ENCODE assay signal across 8 mouse cellular contexts in the genomic region with DNA sequence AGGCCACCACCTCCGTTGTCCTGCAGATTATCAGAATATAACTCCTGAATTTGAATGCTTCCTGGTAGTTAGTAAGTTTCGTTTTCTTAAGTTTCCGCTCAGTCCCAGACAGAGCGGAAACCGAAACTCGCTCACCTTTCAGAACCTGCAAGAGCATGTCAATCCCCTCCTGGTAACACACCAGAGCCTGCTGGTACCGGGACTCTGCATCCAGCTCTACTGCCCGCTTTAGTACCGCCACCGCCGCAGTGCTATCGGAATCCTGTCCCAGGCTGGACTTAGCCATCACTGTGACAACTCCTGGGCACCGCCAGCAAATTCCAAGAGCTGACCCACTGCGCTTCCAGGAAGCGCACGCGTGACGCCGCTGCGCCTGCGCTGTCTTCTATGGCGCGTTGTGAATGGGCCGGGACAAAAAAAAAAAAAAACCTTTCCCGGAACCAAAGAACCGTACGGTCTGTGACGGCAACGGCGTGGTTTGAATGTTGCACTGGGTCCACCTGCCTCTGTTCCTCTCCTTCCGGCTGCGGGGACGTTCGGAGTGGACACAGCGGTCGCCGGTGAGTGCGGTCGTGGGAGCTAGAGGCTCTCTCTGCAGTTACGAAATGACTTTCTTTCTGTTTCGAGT. TPM values are rescaled to one million over a fixed set of nuclear protein-coding genes. Genes with fewer than 3 reads are reported as not detected.
A peak's percentile ranks its signal among the peaks of the same experiment; 100 is the strongest.
DNase-seq lines count a peak whose midpoint lies in the region; ATAC-seq and TF ChIP-seq lines count a peak whose summit lies in the region.

A gene (minus strand): TSS at position 387 of the 628 bp plus-strand sequence.
A gene (plus strand): TSS at position 453 of the 628 bp plus-strand sequence.

- ATAC-seq in forebrain, embryonic 15.5 days (replicated peaks) = peak; percentile 92
- ATAC-seq in neutrophil, adult 5-6 weeks (ENCODE audit: extremely low read depth, insufficient number of reproducible peaks, low FRiP score, poor library complexity, severe bottlenecking) = peak; percentile 91

- peak within 1 kb of the TSS; percentile 89 for H3K9ac ChIP-seq in ES-E14 (ENCODE audit: insufficient read depth, low read depth, low read length, poor library complexity, severe bottlenecking)
- H3K9ac ChIP-seq in forebrain, embryonic 15.5 days (replicated peaks) = peak within 1 kb of the TSS; percentile 71

- in situ Hi-C loops in ES-E14 (cut with MboI; ENCODE audit: low sequenced_read_pairs in 2 of 2, unreplicated experiment in 2 of 2) = no loop called here

- H3K4me1 ChIP-seq in ES-E14 (ENCODE audit: control insufficient read depth in 2 of 2, insufficient read depth in 2 of 2, low read length in 2 of 2, poor library complexity in 1 of 2) = peaks cover 0 to 6% of the 10 kb centered on the region in 2 experiments; a peak in 1 of 4 replicates
- H3K4me1 ChIP-seq in forebrain, embryonic 15.5 days = peaks cover 22% of the 10 kb centered on the region
- peaks cover 9% of the 10 kb centered on the region for H3K4me1 ChIP-seq in lung, adult 2 months (ENCODE audit: control insufficient read depth, insufficient read depth, low read length)

- H3K27ac ChIP-seq in ES-E14 (ENCODE audit: insufficient read depth, low read depth, low read length, poor library complexity, severe bottlenecking) = 0 out of 2 replicates have a peak within 1 kb of the TSS, but pooled peaks have one; percentile 14
- H3K27ac ChIP-seq in forebrain, embryonic 15.5 days (replicated peaks) = peak within 1 kb of the TSS; percentile 67

- peak; percentile 92 for DNase-seq in ES-E14 (ENCODE audit: low read depth, low spot score)
- peak; percentile 90 for DNase-seq in cerebellum, adult 11-12 months
- DNase-seq in heart, postnatal 25 days (ENCODE audit: low spot score) = peak; percentile 76
- DNase-seq in layer of hippocampus, adult 18-20 months (ENCODE audit: low spot score in 2 of 2) = peak; percentile 83 to 93
- DNase-seq in lung, adult 2 months = peak; percentile 88
- DNase-seq in thymus, adult 18-20 months = peak; percentile 68 to 77

- H3K36me3 ChIP-seq in ES-E14 (ENCODE audit: control insufficient read depth, insufficient read depth, low read length, poor library complexity, severe bottlenecking) = peaks cover 4% of the 10 kb centered on the region; the same call in 1 of the 2 replicates
- peaks cover 9% of the 10 kb centered on the region; the same call in 1 of the 2 replicates for H3K36me3 ChIP-seq in forebrain, embryonic 15.5 days

- no peak for TF ChIP-seq CTCF in lung, adult 2 months (IDR thresholded peaks at IDR 0.05; ENCODE audit: insufficient read depth, low read length)

- H3K27me3 ChIP-seq in forebrain, embryonic 15.5 days = no peaks in the 10 kb centered on the region

- H3K9me3 ChIP-seq in ES-E14 (ENCODE audit: control insufficient read depth, insufficient read depth, low read depth, low read length) = no peaks in the 10 kb centered on the region
- H3K9me3 ChIP-seq in forebrain, embryonic 15.5 days = no peaks in the 10 kb centered on the region

- peak within 1 kb of the TSS; percentile 75 for H3K4me2 ChIP-seq in forebrain, embryonic 15.5 days (replicated peaks)

- peak; percentile 89 for TF ChIP-seq POLR2A in lung, adult 2 months (IDR thresholded peaks at IDR 0.05; ENCODE audit: borderline replicate concordance, extremely low read depth, low read depth, low read length)

- WGBS in forebrain, embryonic 15.5 days = under 1% methylated on average over 41 of the region's 41 CpGs
- WGBS in lung, adult 2 months = under 1% methylated on average over 41 of the region's 41 CpGs

- intact Hi-C loops in heart, postnatal 25 days (cut with DNase I) = loop anchor here (2.0 to 5.0 kb wide), 3 partner anchors 25 to 242 kb away; a partner anchor contains a TSS

- H3K4me3 ChIP-seq in ES-E14 (ENCODE audit: insufficient read depth in 1 of 2, low read depth in 1 of 2, low read length in 2 of 2, poor library complexity in 1 of 2, severe bottlenecking in 1 of 2) = peak within 1 kb of the TSS; percentile 84 to 90
- peak within 1 kb of the TSS; percentile 76 for H3K4me3 ChIP-seq in forebrain, embryonic 15.5 days
- H3K4me3 ChIP-seq in lung, adult 2 months (replicated peaks; ENCODE audit: extremely low read depth, low read depth, low read length) = peak within 1 kb of the TSS; percentile 85

TF ChIP-seq in ES-E14, 5 proteins besides CTCF, POLR2A, EP300 and RAD21:
- TF ChIP-seq CHD2 (IDR thresholded peaks at IDR 0.05; ENCODE audit: low read depth, low read length) (peak; percentile 63; the same call in 1 of the 2 replicates), HCFC1 (IDR thresholded peaks at IDR 0.05; ENCODE audit: borderline replicate concordance, insufficient read depth, low read length) (peak; percentile 90), ZNF384 (IDR thresholded peaks at IDR 0.05; ENCODE audit: low read depth, low read length) (peak; percentile 100), MAFK (IDR thresholded peaks at IDR 0.05; ENCODE audit: insufficient read depth, low read depth, low read length) (no peak; the same call in 1 of the 2 replicates)

RNA-seq across cellular contexts. Expression of the first gene that starts in this region (rescaled TPM):
- total RNA-seq in ES-E14 (2012; rRNA removed) = 17.7 and 21.0 TPM in 2 replicates
- polyA plus RNA-seq in forebrain, embryonic 15.5 days (2015; fragmentation: Nextera tagmentation; extraction: Ambion mirVana) = 15.9 and 17.6 TPM in 2 replicates
- total RNA-seq in heart, postnatal 25 days (2021) = 1 to 10 TPM; 4.7 to 5.1 TPM
- 10 to 100 TPM in 1 of 2 experiments, 1 to 10 TPM in 1; 9.2 to 14.0 TPM for total RNA-seq in layer of hippocampus, adult 18-20 months (2021)
- 4.0 and 7.2 TPM in 2 replicates for polyA plus RNA-seq in lung, adult 2 months (2012; rRNA removed)
- total RNA-seq in neutrophil, adult 5-6 weeks (2017) = 45.7 and 46.7 TPM in 2 replicates

RNA-seq across cellular contexts. Expression of the second gene that starts in this region (rescaled TPM):
- 97.0 and 127 TPM in 2 replicates for total RNA-seq in ES-E14 (2012; rRNA removed)
- 242 and 244 TPM in 2 replicates for polyA plus RNA-seq in forebrain, embryonic 15.5 days (2015; fragmentation: Nextera tagmentation; extraction: Ambion mirVana)
- 100 to 1,000 TPM; 384 to 394 TPM for total RNA-seq in heart, postnatal 25 days (2021)
- total RNA-seq in layer of hippocampus, adult 18-20 months (2021) = 100 to 1,000 TPM; 137 to 140 TPM
- polyA plus RNA-seq in lung, adult 2 months (2012; rRNA removed) = 19.2 and 25.7 TPM in 2 replicates
- total RNA-seq in neutrophil, adult 5-6 weeks (2017) = 89.7 and 93.7 TPM in 2 replicates

Comparison
In these comparisons a context has a peak if more than half of its experiments do, and no peak if none do; other contexts are left out.
1. Peak in every context shown above with its lines: DNase-seq, ATAC-seq, H3K4me3 ChIP-seq and H3K27ac ChIP-seq.